ENCODE assay signal across 22 mouse cellular contexts in genomic region chr4:49546026-49546425, GRCm38 (mm10). TPM values are rescaled to one million over a fixed set of nuclear protein-coding genes. Genes with fewer than 3 reads are reported as not detected.
"Had no signal": no experiment of that assay in that cellular context is flagged by ENCODE, and none has a peak within 500 bp of the region (broad histone marks: within the 10 kb centered on the region; RNA-seq: fewer than 3 reads in every experiment).

No protein-coding gene starts in this region.

- H3K9me3 ChIP-seq: limb, embryonic 13.5 days; midbrain, embryonic 10.5 days; stomach, embryonic 15.5 days had no signal

- H3K36me3 ChIP-seq: limb, embryonic 13.5 days; midbrain, embryonic 10.5 days; stomach, embryonic 15.5 days had no signal

- DNase-seq: left cerebral cortex, postnatal 4 days; lung, adult 2 months; lung, postnatal 36 days; midbrain, embryonic 14.5 days; retina, postnatal 1 day; right cerebral cortex, postnatal 4 days; thymus, adult 2 months; thymus, postnatal 25 days had no signal

- H3K27me3 ChIP-seq: limb, embryonic 13.5 days; stomach, embryonic 15.5 days had no signal

- ATAC-seq: hindbrain, embryonic 16.5 days; inflammation-experienced regulatory T-cells, adult 6 months; lung, postnatal 0 days had no signal

- H3K4me1 ChIP-seq: limb, embryonic 13.5 days; midbrain, embryonic 10.5 days; stomach, embryonic 15.5 days had no signal

- H3K27ac ChIP-seq: limb, embryonic 13.5 days; midbrain, embryonic 10.5 days; stomach, embryonic 15.5 days had no signal

- H3K4me2 ChIP-seq: limb, embryonic 13.5 days; stomach, embryonic 15.5 days had no signal

- H3K4me3 ChIP-seq: limb, embryonic 13.5 days; midbrain, embryonic 10.5 days; myocyte; stomach, embryonic 15.5 days had no signal

- H3K9ac ChIP-seq: limb, embryonic 13.5 days; stomach, embryonic 15.5 days had no signal

RNA-seq across cellular contexts. Expression of gene Aldob, which starts 3.3 kb away (rescaled TPM):
- total RNA-seq: megakaryocyte progenitor cell, adult 5-6 weeks; neutrophil, adult 5-6 weeks had no signal
- polyA plus RNA-seq: inflammation-experienced regulatory T-cells, adult 6 months; midbrain, embryonic 10.5 days; midbrain, embryonic 14.5 days; myocyte; neural tube, embryonic 11.5 days had no signal

RNA-seq across cellular contexts. Expression of gene Baat, which starts 39.7 kb away (rescaled TPM):
- total RNA-seq: megakaryocyte progenitor cell, adult 5-6 weeks; neutrophil, adult 5-6 weeks had no signal
- polyA plus RNA-seq: hindbrain, embryonic 16.5 days; inflammation-experienced regulatory T-cells, adult 6 months; kidney, embryonic 14.5 days; lung, adult 2 months; lung, postnatal 0 days; myocyte; spleen, adult 2 months; testis, adult 2 months; thymus, adult 2 months; urinary bladder, adult 2 months had no signal

RNA-seq across cellular contexts. Expression of gene Tmem246, which starts 51.6 kb away (rescaled TPM):
- total RNA-seq: neutrophil, adult 5-6 weeks had no signal
- polyA plus RNA-seq: inflammation-experienced regulatory T-cells, adult 6 months had no signal
